Mouse (Mus musculus): Measurements from ENCODE around the gene Mchr1.

DNA sequence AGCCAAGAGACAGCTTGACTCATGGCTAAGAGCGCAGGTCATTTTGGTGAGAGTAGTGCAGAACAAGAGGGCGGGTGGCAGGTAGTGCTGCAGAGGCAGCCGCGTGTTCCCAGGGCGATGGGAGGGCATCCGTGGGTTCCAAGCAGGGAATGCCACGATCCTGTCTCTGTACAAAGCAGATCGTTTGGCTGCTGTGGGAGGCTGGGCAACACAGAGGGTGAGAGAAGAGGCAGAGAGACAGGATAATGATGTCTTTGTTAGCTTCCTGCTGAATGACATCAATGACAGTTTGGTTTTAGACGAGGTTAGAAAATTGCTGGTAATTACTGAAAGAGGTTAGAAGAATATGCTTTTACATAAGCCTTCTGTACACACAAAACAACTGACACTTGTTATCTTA is 23.0 kb downstream of the Mchr1 start:
- TF ChIP-seq USF1 (IDR thresholded peaks at IDR 0.05; ENCODE audit: low read depth) (no peak), CTCF (IDR thresholded peaks at IDR 0.05; ENCODE audit: control insufficient read depth, insufficient read depth, insufficient read length) (no peak), MAX (IDR thresholded peaks at IDR 0.05) (no peak), CEBPB (IDR thresholded peaks at IDR 0.05; ENCODE audit: low read depth) (no peak), MYOD1 (IDR thresholded peaks at IDR 0.05; ENCODE audit: control insufficient read depth, insufficient read length, low read depth) (no peak), FOSL1 (IDR thresholded peaks at IDR 0.05; ENCODE audit: insufficient read depth, low read length, poor library complexity, severe bottlenecking) (no peak)
